Mouse (Mus musculus): Measurements from ENCODE around the gene Ric1. TPM values are rescaled to one million over a fixed set of nuclear protein-coding genes. Genes with fewer than 3 reads are reported as not detected.
"Not testable (repeated sequence)": the region's sequence is repeated elsewhere in the genome, so short reads cannot be mapped to it uniquely, and the experiment has no call there.

The Ric1 gene
- polyA plus RNA-seq, 2 experiments: 22.7 to 31.4 TPM

DNA sequence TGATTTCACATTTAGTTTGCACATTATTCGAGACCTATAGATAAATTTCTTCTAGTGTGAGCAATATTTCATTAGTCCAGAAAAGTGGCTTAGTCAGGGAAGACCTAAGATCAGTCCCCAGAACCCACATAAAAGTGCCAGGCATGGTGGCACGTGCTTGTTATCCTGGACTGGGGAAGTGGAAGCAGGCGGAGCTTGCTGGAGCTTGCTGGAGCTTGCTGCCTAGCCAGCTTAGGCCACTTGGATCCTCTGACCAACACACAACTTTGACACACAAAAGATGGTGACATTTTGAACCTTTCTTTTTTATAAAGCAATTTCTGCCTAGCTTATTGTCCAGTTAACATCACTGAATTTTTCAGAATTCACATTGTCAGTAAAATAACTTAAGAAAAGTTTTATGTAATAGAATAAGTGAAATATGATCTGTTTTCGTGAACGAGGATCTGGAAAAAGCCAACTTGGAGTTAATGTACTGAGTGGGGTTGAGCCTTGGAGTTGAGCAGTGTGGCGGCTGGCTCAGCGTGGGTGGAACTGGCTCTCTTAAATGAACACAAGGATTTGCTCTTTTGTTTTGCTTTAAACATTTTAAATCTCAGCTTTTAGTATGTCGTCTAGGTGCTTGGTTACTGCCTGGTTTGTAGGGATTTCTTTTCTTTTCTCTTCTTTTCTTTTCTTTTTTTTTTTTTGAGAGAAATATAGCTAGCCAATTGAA, 20.3 kb downstream of the Ric1 start:
- DNase-seq (ENCODE audit: low spot score): no peak
- Histone ChIP-seq H3K36me3 (ENCODE audit: control insufficient read depth, insufficient read depth, low read length) (peaks cover 5% of the 10 kb centered on the region), H3K9me3 (ENCODE audit: control insufficient read depth, low read length) (no peaks in the 10 kb centered on the region), H3K9ac (ENCODE audit: low read depth, low read length, severe bottlenecking) (no peak overlapping the region), H3K4me2 (replicated peaks; ENCODE audit: low read depth, low read length, severe bottlenecking) (no peak overlapping the region), H3K4me1 (ENCODE audit: control insufficient read depth, insufficient read depth, low read length) (no peaks in the 10 kb centered on the region; the same call in 1 of the 2 replicates), H3K4me3 (replicated peaks; ENCODE audit: low read length) (no peak overlapping the region), H3K27me3 (ENCODE audit: control insufficient read depth, insufficient read depth, low read length) (no peaks in the 10 kb centered on the region), H3K27ac (replicated peaks; ENCODE audit: low read depth, low read length) (no peak overlapping the region)
- WGBS: 51% methylated on average over 8 of the region's 8 CpGs
- TF ChIP-seq POLR2A (IDR thresholded peaks at IDR 0.05; ENCODE audit: borderline replicate concordance, extremely low read depth, insufficient read depth, insufficient read length): no peak
- no peak for ATAC-seq (ENCODE audit: low FRiP score, low read depth)

DNA sequence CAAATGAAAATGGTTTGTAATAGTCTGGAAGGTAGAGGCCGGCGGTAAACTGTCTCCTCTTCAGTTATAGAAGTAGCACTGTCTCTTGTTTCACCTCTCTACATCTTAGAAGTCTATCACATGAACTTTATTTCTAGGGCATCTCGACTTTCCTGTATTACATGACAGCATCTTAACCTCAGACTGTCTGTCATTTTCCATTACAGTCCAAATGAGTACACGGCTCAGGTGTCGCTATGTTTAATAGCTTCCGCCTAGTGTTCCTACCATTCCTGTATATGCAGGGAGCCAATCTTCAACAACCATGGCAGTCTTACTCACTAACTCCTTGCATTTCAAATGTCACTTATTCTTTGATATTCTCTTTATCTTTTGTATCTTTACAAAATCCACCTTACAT, 21.9 kb downstream of the Ric1 start:
- WGBS: 89% methylated on average over 6 of the region's 6 CpGs
- no peak overlapping the region for H3K4me2 ChIP-seq (replicated peaks; ENCODE audit: low read depth, low read length, severe bottlenecking)
- no peak overlapping the region for H3K9ac ChIP-seq (ENCODE audit: low read depth, low read length, severe bottlenecking)
- ATAC-seq (ENCODE audit: low FRiP score, low read depth) (no peak), DNase-seq (ENCODE audit: low spot score) (no peak)
- no peaks in the 10 kb centered on the region for H3K9me3 ChIP-seq (ENCODE audit: control insufficient read depth, low read length)
- no peaks in the 10 kb centered on the region for H3K27me3 ChIP-seq (ENCODE audit: control insufficient read depth, insufficient read depth, low read length)
- no peak for TF ChIP-seq POLR2A (IDR thresholded peaks at IDR 0.05; ENCODE audit: borderline replicate concordance, extremely low read depth, insufficient read depth, insufficient read length)
- peaks cover 4% of the 10 kb centered on the region for H3K36me3 ChIP-seq (ENCODE audit: control insufficient read depth, insufficient read depth, low read length)
- H3K4me3 ChIP-seq (replicated peaks; ENCODE audit: low read length): no peak overlapping the region
- H3K4me1 ChIP-seq (ENCODE audit: control insufficient read depth, insufficient read depth, low read length): no peaks in the 10 kb centered on the region
- no peak overlapping the region for H3K27ac ChIP-seq (replicated peaks; ENCODE audit: low read depth, low read length)

DNA sequence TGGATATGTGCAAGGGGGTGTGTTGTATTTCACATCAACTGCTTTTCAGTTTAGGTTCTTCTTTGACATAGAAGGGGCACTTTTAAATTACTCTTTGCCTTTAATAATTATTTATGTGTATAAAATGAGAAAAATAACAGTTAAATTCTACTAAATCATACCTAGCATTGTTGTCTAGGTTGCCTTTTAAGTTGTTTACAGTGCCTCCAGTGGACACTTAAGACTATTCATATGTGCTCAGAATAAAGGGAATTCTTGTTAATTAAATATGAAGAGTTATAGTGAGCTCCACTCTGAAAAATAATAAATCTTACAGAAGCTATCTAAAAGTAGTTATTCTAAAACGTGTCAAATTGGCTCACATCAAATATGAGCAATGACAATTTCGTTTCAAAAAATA, 28.5 kb downstream of the Ric1 start:
- Histone ChIP-seq H3K9me3 (ENCODE audit: control insufficient read depth, low read length) (no peaks in the 10 kb centered on the region), H3K9ac (ENCODE audit: low read depth, low read length, severe bottlenecking) (no peak overlapping the region), H3K27ac (replicated peaks; ENCODE audit: low read depth, low read length) (no peak overlapping the region), H3K4me3 (replicated peaks; ENCODE audit: low read length) (no peak overlapping the region), H3K27me3 (ENCODE audit: control insufficient read depth, insufficient read depth, low read length) (no peaks in the 10 kb centered on the region), H3K4me1 (ENCODE audit: control insufficient read depth, insufficient read depth, low read length) (no peaks in the 10 kb centered on the region), H3K36me3 (ENCODE audit: control insufficient read depth, insufficient read depth, low read length) (no peaks in the 10 kb centered on the region), H3K4me2 (replicated peaks; ENCODE audit: low read depth, low read length, severe bottlenecking) (no peak overlapping the region)
- WGBS: 87% methylated on average over 2 of the region's 2 CpGs
- TF ChIP-seq POLR2A (IDR thresholded peaks at IDR 0.05; ENCODE audit: borderline replicate concordance, extremely low read depth, insufficient read depth, insufficient read length): no peak
- no peak for DNase-seq (ENCODE audit: low spot score)
- no peak for ATAC-seq (ENCODE audit: low FRiP score, low read depth)

DNA sequence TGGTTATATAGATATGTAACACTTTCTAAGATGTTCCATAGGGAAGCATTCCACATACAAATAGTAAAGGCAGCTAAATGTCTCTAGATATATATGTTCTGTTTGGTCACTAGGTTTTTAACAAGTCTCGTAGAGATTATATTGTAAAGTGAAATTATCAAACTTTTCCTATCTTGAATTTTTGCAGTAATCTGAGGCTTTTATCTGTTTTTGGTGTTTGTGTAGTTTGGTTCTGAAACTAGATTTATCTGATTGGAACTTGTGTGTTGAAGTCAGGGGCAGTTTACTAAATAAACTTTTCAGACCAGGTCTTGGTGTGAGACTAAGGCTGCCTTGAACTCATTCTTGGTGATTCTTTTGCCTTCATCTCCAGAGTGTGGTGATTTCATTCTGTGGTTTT, 29.0 kb downstream of the Ric1 start:
- no peak for TF ChIP-seq POLR2A (IDR thresholded peaks at IDR 0.05; ENCODE audit: borderline replicate concordance, extremely low read depth, insufficient read depth, insufficient read length)
- Histone ChIP-seq H3K4me2 (replicated peaks; ENCODE audit: low read depth, low read length, severe bottlenecking) (no peak overlapping the region), H3K4me3 (replicated peaks; ENCODE audit: low read length) (no peak overlapping the region), H3K4me1 (ENCODE audit: control insufficient read depth, insufficient read depth, low read length) (no peaks in the 10 kb centered on the region), H3K27ac (replicated peaks; ENCODE audit: low read depth, low read length) (no peak overlapping the region), H3K9me3 (ENCODE audit: control insufficient read depth, low read length) (no peaks in the 10 kb centered on the region), H3K9ac (ENCODE audit: low read depth, low read length, severe bottlenecking) (no peak overlapping the region), H3K36me3 (ENCODE audit: control insufficient read depth, insufficient read depth, low read length) (no peaks in the 10 kb centered on the region), H3K27me3 (ENCODE audit: control insufficient read depth, insufficient read depth, low read length) (no peaks in the 10 kb centered on the region)
- WGBS: 92% methylated on average over 1 of the region's 1 CpGs
- ATAC-seq (ENCODE audit: low FRiP score, low read depth): no peak
- DNase-seq (ENCODE audit: low spot score): no peak

DNA sequence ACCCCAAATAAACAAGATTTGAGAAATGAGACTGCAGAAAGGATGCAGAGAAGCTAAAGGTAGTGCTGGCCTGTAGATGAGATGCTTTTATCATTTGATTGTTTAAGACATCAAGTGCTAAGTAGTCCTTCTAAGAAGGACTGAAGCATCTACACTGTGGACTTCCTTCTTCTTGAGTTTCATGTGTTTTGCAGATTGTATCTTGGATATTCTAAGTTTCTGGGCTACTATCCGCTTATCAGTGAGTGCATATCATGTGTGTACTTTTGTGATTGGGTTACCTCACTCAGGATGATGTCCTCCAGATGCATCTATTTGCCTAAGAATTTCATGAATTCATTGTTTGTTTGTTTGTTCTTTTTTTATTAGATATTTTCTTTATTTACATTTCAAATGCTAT, 29.9 kb downstream of the Ric1 start:
- not testable (repeated sequence) for H3K27me3 ChIP-seq (ENCODE audit: control insufficient read depth, insufficient read depth, low read length); ATAC-seq (ENCODE audit: low FRiP score, low read depth); H3K36me3 ChIP-seq (ENCODE audit: control insufficient read depth, insufficient read depth, low read length); H3K9ac ChIP-seq (ENCODE audit: low read depth, low read length, severe bottlenecking); H3K27ac ChIP-seq (replicated peaks; ENCODE audit: low read depth, low read length); H3K4me2 ChIP-seq (replicated peaks; ENCODE audit: low read depth, low read length, severe bottlenecking); H3K4me3 ChIP-seq (replicated peaks; ENCODE audit: low read length); H3K4me1 ChIP-seq (ENCODE audit: control insufficient read depth, insufficient read depth, low read length); H3K9me3 ChIP-seq (ENCODE audit: control insufficient read depth, low read length); DNase-seq (ENCODE audit: low spot score)
- WGBS: 96% methylated on average over 1 of the region's 1 CpGs

DNA sequence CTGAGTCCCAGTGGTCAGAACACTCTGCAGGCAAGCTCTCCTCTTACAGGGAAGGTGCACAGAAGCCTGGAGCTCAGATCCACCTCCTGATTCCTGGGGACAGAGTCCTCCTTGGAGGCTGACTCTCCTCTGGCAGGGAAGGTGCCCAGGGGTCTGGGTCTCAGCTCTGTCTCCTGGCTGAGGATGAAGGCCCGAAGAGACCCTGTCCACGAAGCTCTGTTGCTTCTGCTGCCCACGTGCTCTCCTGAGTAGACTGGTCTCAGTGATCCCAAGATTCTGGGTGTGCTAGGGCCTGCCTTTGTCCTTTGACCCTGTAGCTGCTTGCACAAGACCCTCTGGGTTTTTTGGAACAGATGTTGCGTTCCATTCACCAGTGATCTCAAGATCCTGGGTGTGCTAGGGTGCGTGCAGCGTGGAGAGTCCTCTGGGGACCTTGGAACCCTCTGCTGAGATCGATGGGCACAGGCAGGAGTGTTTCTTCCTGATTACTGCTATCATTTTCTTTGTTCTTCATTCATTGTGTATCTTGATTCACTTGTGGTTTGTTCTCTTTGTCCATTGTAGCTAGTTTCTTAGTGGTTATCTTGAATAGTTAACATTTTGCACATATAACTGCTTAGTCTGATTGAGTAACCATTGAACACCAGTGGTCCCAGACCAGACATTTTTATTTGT, 35.2 kb downstream of the Ric1 start:
- H3K4me1 ChIP-seq (ENCODE audit: control insufficient read depth, insufficient read depth, low read length); H3K27ac ChIP-seq (replicated peaks; ENCODE audit: low read depth, low read length); ATAC-seq (ENCODE audit: low FRiP score, low read depth); H3K9me3 ChIP-seq (ENCODE audit: control insufficient read depth, low read length); H3K27me3 ChIP-seq (ENCODE audit: control insufficient read depth, insufficient read depth, low read length); DNase-seq (ENCODE audit: low spot score); H3K9ac ChIP-seq (ENCODE audit: low read depth, low read length, severe bottlenecking); H3K4me3 ChIP-seq (replicated peaks; ENCODE audit: low read length); H3K4me2 ChIP-seq (replicated peaks; ENCODE audit: low read depth, low read length, severe bottlenecking); H3K36me3 ChIP-seq (ENCODE audit: control insufficient read depth, insufficient read depth, low read length): not testable (repeated sequence)
- 93% methylated on average over 7 of the region's 7 CpGs for WGBS

Measured in limb, embryonic 14.5 days (tissue).